Mouse (Mus musculus): ENCODE data around the gene Rspo3.

Rspo3 gene

GRCm38 (mm10) chr10:29533846-29534829 lies 1.5 kb downstream of the Rspo3 start:
- Histone ChIP-seq H3K36me3 (ENCODE audit: insufficient read depth, low read length) (no peaks in the 10 kb centered on the region), H3K4me3 (replicated peaks; ENCODE audit: low read length) (peak overlapping the region; percentile 65), H3K9me3 (ENCODE audit: low read length) (no peaks in the 10 kb centered on the region), H3K27me3 (ENCODE audit: insufficient read depth, low read length) (peaks cover 54% of the 10 kb centered on the region), H3K4me1 (replicated peaks; ENCODE audit: low read depth, low read length) (peaks cover 29% of the 10 kb centered on the region)
- no peak for TF ChIP-seq POU5F1 (IDR thresholded peaks at IDR 0.05; ENCODE audit: borderline replicate concordance, low read length)

GRCm38 (mm10) chr10:29532821-29533715 lies 2.6 kb downstream of the Rspo3 start:
- peak overlapping the region; percentile 65 for H3K4me3 ChIP-seq (replicated peaks; ENCODE audit: low read length)
- no peaks in the 10 kb centered on the region for H3K36me3 ChIP-seq (ENCODE audit: insufficient read depth, low read length)
- H3K9me3 ChIP-seq (ENCODE audit: low read length), result no peaks in the 10 kb centered on the region
- peaks cover 29% of the 10 kb centered on the region for H3K4me1 ChIP-seq (replicated peaks; ENCODE audit: low read depth, low read length)
- peak; percentile 43 for TF ChIP-seq CTCF (conservative IDR thresholded peaks at IDR 0.05; ENCODE audit: low read length)
- TF ChIP-seq NANOG (IDR thresholded peaks at IDR 0.05; ENCODE audit: borderline replicate concordance, low read length), result no peak
- no peak for TF ChIP-seq POU5F1 (IDR thresholded peaks at IDR 0.05; ENCODE audit: borderline replicate concordance, low read length)
- H3K27me3 ChIP-seq (ENCODE audit: insufficient read depth, low read length), result peaks cover 49% of the 10 kb centered on the region

- TF ChIP-seq POU5F1 (IDR thresholded peaks at IDR 0.05; ENCODE audit: borderline replicate concordance, low read length), result no peak
- no peak for TF ChIP-seq CTCF (conservative IDR thresholded peaks at IDR 0.05; ENCODE audit: low read length)
- TF ChIP-seq NANOG (IDR thresholded peaks at IDR 0.05; ENCODE audit: borderline replicate concordance, low read length), result no peak
Observed at GRCm38 (mm10) chr10:29513563-29513962, 22.1 kb downstream of the Rspo3 start.

GRCm38 (mm10) chr10:29508167-29508566 lies 27.5 kb downstream of the Rspo3 start:
- Histone ChIP-seq H3K4me1 (replicated peaks; ENCODE audit: low read depth, low read length) (no peaks in the 10 kb centered on the region), H3K4me3 (replicated peaks; ENCODE audit: low read length) (no peak overlapping the region), H3K9me3 (ENCODE audit: low read length) (no peaks in the 10 kb centered on the region), H3K27me3 (ENCODE audit: insufficient read depth, low read length) (no peaks in the 10 kb centered on the region), H3K36me3 (ENCODE audit: insufficient read depth, low read length) (no peaks in the 10 kb centered on the region)
- TF ChIP-seq NANOG (IDR thresholded peaks at IDR 0.05; ENCODE audit: borderline replicate concordance, low read length), result no peak
- TF ChIP-seq POU5F1 (IDR thresholded peaks at IDR 0.05; ENCODE audit: borderline replicate concordance, low read length), result no peak
- TF ChIP-seq CTCF (conservative IDR thresholded peaks at IDR 0.05; ENCODE audit: low read length), result no peak

More at GRCm38 (mm10) chr10:29513563-29513962, 22.1 kb downstream of the Rspo3 start:
- Histone ChIP-seq H3K4me1 (replicated peaks; ENCODE audit: low read depth, low read length) (no peaks in the 10 kb centered on the region), H3K9me3 (ENCODE audit: low read length) (no peaks in the 10 kb centered on the region), H3K27me3 (ENCODE audit: insufficient read depth, low read length) (no peaks in the 10 kb centered on the region), H3K36me3 (ENCODE audit: insufficient read depth, low read length) (no peaks in the 10 kb centered on the region), H3K4me3 (replicated peaks; ENCODE audit: low read length) (no peak overlapping the region)

GRCm38 (mm10) chr10:29497205-29497822 lies 38.4 kb downstream of the Rspo3 start:
- no peak overlapping the region for H3K4me3 ChIP-seq (replicated peaks; ENCODE audit: low read length)
- H3K4me1 ChIP-seq (replicated peaks; ENCODE audit: low read depth, low read length), result no peaks in the 10 kb centered on the region
- H3K9me3 ChIP-seq (ENCODE audit: low read length), result no peaks in the 10 kb centered on the region
- no peaks in the 10 kb centered on the region for H3K27me3 ChIP-seq (ENCODE audit: insufficient read depth, low read length)
- H3K36me3 ChIP-seq (ENCODE audit: insufficient read depth, low read length), result no peaks in the 10 kb centered on the region
- TF ChIP-seq NANOG (IDR thresholded peaks at IDR 0.05; ENCODE audit: borderline replicate concordance, low read length) (no peak), CTCF (conservative IDR thresholded peaks at IDR 0.05; ENCODE audit: low read length) (no peak), POU5F1 (IDR thresholded peaks at IDR 0.05; ENCODE audit: borderline replicate concordance, low read length) (no peak)

GRCm38 (mm10) chr10:29493996-29494395 lies 41.7 kb downstream of the Rspo3 start:
- no peaks in the 10 kb centered on the region for H3K36me3 ChIP-seq (ENCODE audit: insufficient read depth, low read length)
- no peak for TF ChIP-seq CTCF (conservative IDR thresholded peaks at IDR 0.05; ENCODE audit: low read length)
- TF ChIP-seq POU5F1 (IDR thresholded peaks at IDR 0.05; ENCODE audit: borderline replicate concordance, low read length), result no peak
- no peak for TF ChIP-seq NANOG (IDR thresholded peaks at IDR 0.05; ENCODE audit: borderline replicate concordance, low read length)
- no peaks in the 10 kb centered on the region for H3K9me3 ChIP-seq (ENCODE audit: low read length)
- H3K27me3 ChIP-seq (ENCODE audit: insufficient read depth, low read length), result no peaks in the 10 kb centered on the region
- H3K4me3 ChIP-seq (replicated peaks; ENCODE audit: low read length), result no peak overlapping the region
- no peaks in the 10 kb centered on the region for H3K4me1 ChIP-seq (replicated peaks; ENCODE audit: low read depth, low read length)

GRCm38 (mm10) chr10:29480945-29481344 lies 54.7 kb downstream of the Rspo3 start:
- H3K27me3 ChIP-seq (ENCODE audit: insufficient read depth, low read length), result no peaks in the 10 kb centered on the region
- H3K9me3 ChIP-seq (ENCODE audit: low read length), result no peaks in the 10 kb centered on the region
- H3K4me1 ChIP-seq (replicated peaks; ENCODE audit: low read depth, low read length), result no peaks in the 10 kb centered on the region
- no peaks in the 10 kb centered on the region for H3K36me3 ChIP-seq (ENCODE audit: insufficient read depth, low read length)
- TF ChIP-seq CTCF (conservative IDR thresholded peaks at IDR 0.05; ENCODE audit: low read length) (no peak), POU5F1 (IDR thresholded peaks at IDR 0.05; ENCODE audit: borderline replicate concordance, low read length) (no peak), NANOG (IDR thresholded peaks at IDR 0.05; ENCODE audit: borderline replicate concordance, low read length) (no peak)
- no peak overlapping the region for H3K4me3 ChIP-seq (replicated peaks; ENCODE audit: low read length)

- no peaks in the 10 kb centered on the region for H3K4me1 ChIP-seq (replicated peaks; ENCODE audit: low read depth, low read length)
- no peaks in the 10 kb centered on the region for H3K36me3 ChIP-seq (ENCODE audit: insufficient read depth, low read length)
- no peaks in the 10 kb centered on the region for H3K27me3 ChIP-seq (ENCODE audit: insufficient read depth, low read length)
- no peak overlapping the region for H3K4me3 ChIP-seq (replicated peaks; ENCODE audit: low read length)
- TF ChIP-seq NANOG (IDR thresholded peaks at IDR 0.05; ENCODE audit: borderline replicate concordance, low read length) (no peak), POU5F1 (IDR thresholded peaks at IDR 0.05; ENCODE audit: borderline replicate concordance, low read length) (no peak), CTCF (conservative IDR thresholded peaks at IDR 0.05; ENCODE audit: low read length) (no peak)
- H3K9me3 ChIP-seq (ENCODE audit: low read length), result no peaks in the 10 kb centered on the region
Observed at GRCm38 (mm10) chr10:29479401-29479800, 56.3 kb downstream of the Rspo3 start.
